Mouse (Mus musculus) cerebellum, postnatal 36 days (tissue): ENCODE results near the gene Ccdc54.

ENCODE experiments used
- DNase-seq, 2 experiments: peaks; one replicate each; pipeline ENCODE4 v3.0.0; 2021 to 2022; ENCODE audit warnings: mixed read lengths in 2 of 2

Ccdc54 gene

DNA sequence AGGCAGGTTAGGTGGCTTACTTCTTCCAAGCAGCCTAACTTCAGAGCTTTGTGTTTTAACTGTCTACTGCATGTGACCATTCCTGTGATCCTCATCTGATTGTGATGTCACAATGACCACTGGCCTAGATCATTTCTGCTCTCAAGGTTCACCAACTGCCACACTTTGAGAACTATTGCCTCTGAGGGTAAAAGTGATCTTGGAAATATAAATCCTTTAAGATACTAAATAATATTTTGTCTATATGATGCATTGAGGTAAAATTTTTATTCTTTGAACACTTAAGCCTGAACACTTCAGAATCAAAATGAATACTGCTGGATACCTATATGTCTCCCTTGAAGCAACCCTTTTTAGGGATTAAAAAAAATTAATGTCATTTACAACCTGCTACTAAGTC, at the start of gene Ccdc54:
TSS of gene Ccdc54 (minus strand) at position 101 of the 400 bp plus-strand sequence.
- no peak for DNase-seq

DNA sequence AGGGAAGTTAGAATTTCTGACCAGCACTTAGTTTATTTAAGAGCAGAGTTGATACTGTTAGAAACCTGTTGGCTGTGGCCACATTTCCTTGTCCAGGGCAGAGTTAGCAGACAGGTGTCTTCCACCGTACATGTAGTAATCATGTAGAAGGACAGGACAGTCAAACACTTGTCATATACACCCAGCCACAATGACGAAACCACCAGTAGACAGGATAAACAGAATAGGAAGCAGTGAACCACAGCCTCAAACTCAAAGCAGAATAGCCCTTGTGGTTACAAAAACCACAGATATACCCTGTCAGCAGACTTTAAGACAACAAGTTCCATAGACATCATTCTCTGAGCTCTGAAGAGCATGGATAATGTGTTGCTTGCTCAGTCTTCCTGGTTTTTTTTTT, 41.6 kb upstream of the Ccdc54 start:
- no peak for DNase-seq

DNA sequence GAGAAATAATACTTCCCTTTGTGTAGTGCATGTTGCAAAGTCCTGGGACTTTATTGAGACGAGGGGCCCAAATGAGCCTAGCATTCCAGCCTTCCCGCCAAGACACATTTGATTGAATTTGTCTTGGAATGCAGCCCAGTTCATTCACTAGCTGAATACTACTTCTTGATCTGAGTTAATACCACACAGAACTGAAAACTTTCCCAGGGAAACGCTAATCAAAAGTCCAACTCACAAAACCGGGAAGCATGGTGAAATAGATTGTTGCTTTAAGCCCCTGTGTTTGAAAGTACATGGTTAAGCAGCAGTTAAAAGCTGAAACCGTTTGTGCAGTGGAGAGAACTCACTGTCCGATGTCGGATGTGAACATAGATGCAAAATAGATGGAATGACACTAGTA, 24.6 kb upstream of the Ccdc54 start:
- no peak for DNase-seq

DNA sequence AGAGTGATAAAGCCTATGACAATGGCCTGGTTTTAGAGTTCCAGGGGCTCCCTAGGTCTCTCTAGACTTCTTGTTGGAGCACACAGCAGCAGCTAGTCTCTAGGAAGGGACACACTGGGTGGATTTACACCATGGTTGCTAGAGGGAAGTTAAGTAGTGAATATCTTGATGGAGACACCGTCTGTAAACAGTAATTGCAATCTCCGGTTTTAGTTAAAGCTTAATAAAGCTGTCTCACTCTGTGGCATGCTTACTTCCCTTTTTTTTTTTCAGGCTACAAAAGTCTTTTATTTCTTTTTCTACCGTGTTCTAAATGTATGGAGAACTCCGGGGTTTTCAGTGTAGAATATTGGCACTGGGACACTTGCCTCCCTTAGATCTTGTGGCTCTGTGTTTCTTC, 22.0 kb upstream of the Ccdc54 start:
- no peak for DNase-seq

DNA sequence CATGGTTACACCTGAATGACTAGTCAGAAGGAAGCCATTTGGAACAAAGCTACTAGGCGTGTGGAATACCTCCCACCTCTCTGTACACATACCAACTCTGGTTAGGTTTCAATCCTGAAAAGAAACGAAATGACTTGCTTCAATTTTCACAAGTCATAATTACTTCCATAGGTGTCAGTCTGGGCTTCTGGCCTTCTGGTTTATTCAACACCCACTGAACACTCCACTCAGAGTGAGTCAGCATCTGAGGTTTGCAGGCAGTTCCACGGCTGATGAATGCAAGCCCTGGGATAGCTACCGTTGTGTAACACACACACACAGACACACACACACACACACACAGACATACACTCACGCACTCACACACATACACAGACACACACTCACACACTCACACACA, 19.6 kb upstream of the Ccdc54 start:
- no peak for DNase-seq

DNA sequence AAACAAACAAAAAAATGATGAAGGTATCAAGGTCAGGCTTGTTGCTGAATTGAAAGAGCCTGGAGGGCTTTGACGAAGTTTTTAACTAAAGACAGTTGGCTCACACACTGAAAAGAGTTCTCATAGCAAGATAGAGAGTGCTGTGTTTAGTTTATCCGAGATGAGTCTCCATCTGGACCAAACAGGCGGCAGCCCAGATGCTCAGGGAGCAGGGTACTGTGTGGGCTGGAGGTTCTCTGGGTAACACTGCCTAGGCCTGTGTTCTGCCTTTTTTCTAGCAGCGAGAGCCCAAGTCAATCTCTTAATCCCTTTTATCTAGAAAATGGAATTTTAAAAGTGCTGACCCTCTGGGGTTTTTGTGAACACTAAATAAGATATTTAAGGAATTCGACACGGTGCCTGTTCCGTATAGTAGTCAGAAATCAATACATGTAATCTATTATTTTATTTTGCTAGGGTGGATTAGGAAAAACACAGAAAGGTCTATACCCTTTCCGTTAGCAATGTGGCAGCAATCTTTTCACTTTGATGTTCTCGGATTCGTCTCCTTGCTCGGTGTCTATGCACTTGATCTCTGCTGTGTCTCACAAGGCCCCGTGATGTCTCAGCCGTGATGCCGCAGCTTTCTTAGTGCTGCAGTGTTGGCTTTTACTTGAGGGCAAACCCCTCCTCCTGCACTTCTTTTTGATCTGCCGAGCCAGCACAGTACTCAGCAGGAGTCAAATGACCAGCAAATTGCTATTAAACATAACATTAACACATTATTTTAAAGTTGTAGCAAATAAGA, 17.0 kb upstream of the Ccdc54 start:
- DNase-seq: no peak

DNA sequence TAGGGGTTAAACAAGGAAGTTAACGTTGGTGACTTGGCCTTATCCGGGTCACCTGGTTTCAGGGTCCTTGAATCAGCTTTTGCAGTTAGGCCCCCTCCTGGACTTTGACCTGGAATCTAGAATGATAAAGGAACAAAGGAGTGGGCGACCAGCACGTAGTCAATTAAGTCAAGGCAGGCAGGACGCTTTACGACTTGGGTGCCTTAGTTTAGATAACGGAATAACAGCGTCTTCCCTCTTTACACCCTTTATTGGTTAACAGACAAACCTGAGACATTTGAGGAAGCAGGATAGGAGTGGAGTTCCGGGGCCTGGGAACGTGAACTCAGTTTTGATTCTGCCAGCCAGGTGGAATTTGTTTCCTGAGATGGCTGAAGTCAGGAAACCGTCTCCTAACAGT, 13.9 kb upstream of the Ccdc54 start:
- no peak for DNase-seq

DNA sequence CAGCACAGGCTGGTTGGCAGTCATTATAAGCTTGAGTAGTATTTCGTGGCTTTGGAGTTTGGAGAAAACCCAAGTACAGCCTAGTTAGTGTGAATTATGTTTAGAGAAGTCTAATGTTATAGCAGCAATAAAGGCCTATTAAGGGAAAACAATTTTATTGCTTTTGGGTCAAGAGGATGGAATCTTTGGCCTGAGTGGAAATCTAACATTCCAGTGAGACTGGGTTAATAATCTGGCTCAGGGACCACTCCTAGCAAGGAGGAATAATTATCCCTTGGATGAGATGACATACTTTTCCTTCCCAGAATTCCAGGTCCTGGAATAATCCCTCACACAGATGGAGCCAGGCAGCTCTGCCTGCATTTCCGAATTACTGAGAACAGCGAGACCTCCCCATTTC, 11.0 kb upstream of the Ccdc54 start:
- DNase-seq: no peak

DNA sequence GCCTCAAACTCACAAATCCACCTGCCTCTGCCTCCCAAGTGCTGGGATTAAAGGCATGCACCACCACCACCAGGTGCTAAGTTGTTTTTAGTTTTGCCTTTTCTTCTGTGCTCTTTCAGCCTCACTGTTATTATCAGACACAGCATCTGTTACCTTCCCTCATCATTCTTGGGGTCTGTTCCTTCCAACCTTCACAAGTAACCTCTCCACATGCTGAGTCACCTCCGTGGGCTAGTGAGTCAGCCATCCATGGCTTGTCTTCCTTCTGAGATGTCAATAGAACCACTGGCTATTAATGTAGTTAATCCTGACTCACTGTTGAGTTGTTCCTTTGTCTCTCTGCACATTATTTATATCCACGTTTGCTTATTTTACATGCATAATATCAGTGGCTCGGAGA, 9.7 kb upstream of the Ccdc54 start:
- DNase-seq: no peak

DNA sequence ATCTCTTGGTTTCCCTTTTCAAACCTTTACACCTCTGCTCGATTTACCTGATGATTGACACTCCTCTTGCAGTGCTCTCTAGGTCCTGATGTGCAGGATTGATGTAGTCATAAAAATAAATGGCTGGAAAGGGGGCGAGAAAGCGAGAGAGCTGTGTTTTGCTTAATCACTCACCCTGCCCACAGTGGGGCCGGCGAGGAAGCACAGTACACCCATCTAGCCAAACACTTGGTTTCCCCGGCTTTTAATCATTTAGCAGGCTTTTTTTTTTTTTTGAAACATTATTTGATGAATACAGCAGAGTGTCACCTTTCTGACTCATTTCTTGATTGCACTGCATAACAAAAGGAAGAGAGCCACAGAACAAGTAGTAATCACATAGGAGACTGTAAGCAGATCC, 5.7 kb upstream of the Ccdc54 start:
- DNase-seq: no peak

DNA sequence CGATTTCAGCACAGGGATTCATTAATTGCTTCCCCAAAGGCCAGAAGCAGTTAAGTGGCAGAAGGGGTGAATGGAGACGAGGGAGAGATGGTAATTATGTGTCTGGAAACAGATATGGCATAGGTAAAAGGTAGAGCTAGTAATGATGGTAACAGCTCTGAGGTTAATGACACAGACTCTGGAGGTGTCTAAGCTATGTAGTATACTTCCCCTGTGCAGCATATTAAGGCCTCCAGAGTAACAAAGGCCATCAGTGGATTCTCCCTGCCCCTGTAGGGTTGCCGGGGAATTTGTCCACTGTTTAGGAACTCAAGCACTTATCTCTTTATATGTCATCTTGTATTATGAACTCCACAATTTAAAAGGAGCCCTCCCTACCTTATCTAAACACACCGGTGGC, 5.2 kb upstream of the Ccdc54 start:
- DNase-seq: no peak

DNA sequence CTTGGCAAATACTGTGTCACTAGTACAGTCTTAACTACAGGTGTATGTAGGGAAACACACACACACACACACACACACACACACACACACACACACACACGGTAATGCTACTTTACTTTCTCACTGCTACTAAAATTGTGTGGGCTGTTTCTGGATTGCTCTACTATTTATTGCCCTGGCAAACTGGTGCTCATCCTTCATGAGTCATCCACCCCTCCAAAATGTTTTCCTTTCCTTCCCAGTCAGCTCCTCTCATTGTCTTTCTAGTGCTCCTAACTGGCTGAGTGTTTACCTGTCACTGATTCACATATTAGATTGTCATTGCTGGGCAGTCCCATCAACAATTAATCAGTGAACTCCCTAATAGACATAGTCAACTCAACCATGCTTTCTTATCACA, 3.9 kb upstream of the Ccdc54 start:
- DNase-seq: no peak

DNA sequence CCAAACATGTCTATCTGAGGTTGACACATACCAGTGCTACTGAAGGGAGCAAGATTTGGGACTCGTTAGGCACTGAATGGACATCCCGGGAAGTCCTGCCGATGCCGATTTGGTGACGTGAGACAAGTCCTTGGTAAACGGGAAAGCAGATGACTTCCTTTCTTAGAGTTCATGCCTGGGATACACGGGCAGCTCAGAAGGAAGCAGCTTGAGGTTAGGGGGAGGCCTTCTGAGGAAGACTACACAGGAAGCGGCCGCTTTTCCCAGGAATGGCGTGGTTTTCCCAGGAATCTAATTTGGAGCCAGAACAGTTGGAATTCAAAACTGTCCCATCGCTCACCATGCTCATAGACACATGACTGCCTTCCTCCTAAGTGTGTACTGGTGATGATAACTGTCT, 2.4 kb upstream of the Ccdc54 start:
- DNase-seq: no peak

DNA sequence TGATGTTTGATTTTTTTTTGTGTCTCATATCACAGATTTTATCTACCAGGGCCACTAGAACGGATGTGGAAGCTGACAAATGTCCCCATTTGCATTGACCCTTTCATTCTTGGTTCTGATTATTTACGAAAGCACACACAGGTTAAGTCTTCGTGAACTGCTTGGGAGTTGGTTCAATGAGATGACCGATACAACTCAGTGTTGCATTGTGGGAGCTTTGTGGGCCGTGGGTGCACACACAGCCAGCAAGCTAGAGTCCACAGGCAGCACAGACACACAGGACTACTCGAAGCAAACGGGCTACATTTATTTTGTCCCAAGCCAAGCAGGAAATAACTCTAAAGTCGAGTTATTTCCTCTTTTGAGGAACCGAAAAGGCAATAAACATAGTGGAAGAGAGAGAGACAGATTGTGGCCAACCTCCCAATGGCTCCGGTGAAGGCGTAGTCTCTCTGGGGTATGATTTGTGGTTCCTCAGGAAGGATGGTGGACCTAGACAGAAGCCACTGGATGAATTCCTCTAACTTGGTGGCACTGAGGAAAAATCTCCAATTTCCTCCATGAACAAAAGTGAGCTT, 1.3 kb downstream of the Ccdc54 start:
- no peak for DNase-seq

DNA sequence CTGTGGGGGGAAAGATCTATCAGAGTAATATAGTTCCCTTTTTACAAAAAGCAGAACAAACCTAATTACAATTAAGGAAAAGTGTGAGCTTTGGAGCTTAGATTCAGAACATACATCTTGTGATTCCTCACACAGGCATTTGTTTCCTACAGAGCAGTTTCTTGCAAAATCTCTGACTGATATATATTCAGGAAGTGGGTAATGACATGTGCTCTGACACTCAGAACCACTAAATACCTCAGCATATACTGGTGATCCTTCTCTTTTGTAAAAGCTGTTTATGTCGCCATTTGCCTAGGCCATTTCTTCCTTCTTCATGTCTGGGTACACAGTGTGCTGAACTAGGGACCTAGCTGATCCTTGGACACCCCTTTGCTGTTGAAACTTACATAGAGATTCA, 2.8 kb downstream of the Ccdc54 start:
- no peak for DNase-seq

DNA sequence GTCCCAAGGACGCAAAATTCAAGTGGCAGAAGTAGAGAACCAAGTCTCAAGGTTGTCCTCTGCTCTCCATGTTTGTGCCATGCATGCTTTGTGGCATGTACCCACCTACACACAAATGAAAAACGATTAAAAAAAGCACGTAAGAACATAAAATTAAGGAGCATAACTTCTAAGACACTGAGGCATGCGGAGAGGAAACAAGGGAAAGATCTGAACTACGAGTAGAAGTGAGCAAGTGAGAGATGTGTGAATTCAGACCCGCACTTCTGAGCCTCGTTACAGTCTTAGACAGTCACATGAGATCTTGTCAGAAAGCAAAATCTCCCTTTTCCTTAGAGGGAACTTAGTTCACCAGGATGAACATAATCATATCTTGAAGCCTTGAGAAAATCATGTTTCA, 3.8 kb downstream of the Ccdc54 start:
- no peak for DNase-seq

DNA sequence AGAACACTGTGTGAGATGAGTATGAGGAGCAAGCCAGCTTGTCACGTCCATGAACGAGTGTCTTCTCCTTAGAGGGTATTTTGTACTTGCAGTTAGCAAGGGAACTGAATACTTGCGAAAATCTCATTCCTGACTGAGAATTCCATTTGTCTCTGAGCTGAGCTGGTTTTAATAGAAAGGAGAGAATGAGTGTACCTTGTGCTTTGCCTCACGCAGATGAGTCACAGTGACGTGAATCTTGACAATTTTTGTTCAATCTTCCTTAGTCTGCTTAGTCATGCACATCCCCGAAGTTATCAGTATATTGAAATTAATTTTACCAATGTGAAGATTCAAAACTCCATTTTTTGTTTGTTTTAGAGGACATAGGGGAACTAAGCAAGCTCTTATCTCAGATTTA, 12.6 kb downstream of the Ccdc54 start:
- no peak for DNase-seq

DNA sequence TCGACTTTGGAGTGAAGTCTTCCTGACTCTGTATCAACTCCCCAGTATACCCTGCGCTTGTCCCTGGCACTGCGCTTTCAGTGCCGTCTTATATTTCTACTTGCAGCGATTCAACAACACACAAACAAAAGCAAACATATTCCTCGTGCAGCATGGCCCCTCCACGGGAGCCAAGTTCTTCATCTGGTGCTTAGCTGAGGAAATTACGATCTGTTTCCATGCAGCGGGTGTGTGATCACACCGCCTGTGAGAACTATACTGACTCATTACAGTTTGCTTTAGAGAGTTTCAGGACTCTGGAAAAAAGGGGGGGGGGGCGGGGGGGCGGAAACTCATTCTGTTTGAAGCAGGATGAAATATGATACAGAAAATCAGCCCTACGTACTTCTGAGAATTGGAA, 18.4 kb downstream of the Ccdc54 start:
- DNase-seq: no peak

DNA sequence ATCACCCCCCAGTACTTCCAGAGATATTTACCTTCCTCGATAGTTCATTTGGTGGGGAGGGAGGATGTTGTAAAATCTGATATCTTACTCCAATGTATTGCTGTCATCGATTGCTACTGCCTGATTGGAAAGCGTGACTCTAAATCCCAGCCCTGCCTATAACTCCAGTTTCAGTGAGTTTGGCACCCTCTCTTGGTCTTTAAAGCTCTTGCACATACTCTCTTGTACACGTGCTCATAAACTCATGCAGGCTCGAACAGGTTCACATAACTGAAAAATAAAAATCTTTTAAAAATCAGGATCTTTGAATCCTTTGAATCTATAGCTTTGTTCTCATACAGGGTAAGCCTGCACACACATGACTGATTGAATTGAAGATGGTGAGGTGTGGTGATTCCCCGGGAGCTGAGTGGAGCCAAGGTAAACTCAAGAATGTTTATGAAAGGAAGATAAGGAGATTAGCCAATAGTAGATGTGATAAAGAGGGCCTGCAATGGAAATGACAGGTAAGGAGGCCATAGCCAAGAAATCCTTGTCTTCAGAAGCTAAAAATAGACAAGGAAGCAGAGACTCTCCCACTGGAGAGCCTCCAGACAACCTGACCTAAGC, 31.7 kb downstream of the Ccdc54 start:
- DNase-seq: no peak

DNA sequence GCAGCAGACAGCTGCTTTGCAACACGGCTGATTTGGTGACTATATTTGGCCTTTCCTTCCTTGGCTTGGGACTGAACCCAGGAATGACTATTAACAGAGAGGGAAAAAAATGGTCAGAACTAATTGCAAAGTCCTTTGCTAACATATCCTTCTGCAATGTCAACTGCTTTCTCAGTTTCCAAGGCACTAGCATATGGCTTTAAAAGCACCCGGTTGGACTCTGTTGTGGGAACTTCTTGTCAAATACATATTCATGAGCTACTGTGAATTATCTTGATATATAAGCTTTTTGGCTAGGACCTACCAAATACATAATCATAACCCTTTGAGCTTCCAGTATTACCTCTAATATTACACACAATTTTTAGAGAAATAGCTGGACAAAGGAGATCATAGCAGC, 37.1 kb downstream of the Ccdc54 start:
- no peak for DNase-seq

DNA sequence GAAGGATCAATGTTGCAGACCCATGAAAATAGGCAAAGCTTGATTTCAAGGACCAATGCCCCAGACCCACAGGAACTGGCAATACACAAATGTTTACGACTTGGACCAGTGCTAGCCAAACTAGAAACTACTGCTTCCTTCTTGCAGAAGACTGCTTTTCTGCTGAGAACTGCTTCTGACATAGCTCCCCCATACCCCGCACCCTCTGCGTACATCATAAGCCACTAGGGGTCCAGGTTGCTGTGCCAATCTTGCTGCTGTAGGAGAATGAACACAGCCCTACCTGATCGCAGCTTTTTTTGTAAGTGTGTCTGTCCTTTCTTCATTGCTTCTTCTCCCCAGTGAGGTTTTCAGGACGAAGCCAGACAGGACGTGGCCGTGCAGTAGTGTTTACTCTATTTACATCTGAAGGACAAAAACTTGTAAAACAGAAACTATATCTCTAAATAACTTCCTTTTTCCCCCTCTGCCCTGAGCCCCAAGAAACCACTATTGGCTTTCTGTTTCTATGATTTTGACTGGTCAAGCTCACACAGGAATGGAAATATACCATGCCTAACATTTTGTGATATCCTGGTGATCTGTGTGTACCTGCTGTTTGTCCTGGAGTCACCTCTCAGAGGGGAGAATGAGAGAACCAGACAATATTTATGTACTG, 39.0 kb downstream of the Ccdc54 start:
- DNase-seq: no peak

DNA sequence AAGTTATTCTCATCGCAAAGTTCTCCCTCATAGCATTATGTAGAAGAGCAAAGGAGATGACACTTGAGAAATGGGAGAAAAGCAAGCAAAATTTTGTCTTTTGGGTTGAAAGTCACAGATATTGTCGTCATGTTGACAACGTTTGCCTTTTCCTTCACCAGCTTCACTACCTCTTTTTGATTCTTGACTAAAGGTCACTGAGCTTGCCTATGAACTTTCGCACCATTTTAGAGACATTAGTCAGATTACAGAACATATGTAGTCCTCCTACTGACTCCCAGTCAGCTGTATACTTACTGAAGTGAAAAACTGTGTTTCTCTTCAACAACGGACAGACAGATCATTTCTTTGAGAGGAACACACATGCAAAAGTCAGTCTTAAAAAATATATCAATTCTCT, 40.0 kb downstream of the Ccdc54 start:
- DNase-seq: no peak

DNA sequence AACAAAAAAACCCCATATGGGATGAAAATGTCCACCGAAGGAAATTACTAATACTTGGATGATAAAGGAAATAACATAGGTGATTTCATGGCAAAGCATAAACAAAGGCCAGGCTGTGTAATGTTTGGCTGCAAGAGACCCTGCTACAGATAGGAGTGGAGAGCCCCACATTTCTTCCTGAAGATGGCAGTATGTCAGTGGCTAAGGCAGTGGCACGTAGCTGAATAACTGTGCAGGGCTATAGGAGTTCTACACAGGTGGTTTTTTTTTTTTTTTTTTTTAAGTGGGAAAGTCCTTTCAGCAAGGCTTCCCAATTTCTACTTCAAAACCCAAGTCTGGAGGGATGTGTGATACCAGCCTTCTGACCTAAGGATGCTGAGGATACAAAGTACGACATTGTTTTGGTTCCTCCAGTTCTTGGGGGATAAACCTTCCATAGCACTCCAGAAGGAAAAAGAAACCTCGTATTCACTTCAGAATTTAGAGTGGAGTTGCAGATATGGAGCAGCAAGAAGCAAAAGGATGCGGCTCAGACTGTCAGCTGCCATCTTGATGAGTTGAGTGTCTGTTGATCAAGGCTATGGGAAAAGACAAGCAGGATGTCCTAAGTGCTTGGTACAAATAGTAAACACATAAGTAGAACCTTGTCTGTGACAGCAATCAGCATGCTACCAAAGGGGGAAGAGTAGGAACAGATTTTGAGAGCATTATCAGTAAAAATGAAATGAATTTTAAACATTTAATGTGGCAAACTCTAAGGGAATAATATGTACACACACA, 48.2 kb downstream of the Ccdc54 start:
- no peak for DNase-seq
